Mouse (Mus musculus): Measurements from ENCODE around the gene Clmp.
"Not testable (repeated sequence)": the region's sequence is repeated elsewhere in the genome, so short reads cannot be mapped to it uniquely, and the experiment has no call there.

Gene Clmp

DNA sequence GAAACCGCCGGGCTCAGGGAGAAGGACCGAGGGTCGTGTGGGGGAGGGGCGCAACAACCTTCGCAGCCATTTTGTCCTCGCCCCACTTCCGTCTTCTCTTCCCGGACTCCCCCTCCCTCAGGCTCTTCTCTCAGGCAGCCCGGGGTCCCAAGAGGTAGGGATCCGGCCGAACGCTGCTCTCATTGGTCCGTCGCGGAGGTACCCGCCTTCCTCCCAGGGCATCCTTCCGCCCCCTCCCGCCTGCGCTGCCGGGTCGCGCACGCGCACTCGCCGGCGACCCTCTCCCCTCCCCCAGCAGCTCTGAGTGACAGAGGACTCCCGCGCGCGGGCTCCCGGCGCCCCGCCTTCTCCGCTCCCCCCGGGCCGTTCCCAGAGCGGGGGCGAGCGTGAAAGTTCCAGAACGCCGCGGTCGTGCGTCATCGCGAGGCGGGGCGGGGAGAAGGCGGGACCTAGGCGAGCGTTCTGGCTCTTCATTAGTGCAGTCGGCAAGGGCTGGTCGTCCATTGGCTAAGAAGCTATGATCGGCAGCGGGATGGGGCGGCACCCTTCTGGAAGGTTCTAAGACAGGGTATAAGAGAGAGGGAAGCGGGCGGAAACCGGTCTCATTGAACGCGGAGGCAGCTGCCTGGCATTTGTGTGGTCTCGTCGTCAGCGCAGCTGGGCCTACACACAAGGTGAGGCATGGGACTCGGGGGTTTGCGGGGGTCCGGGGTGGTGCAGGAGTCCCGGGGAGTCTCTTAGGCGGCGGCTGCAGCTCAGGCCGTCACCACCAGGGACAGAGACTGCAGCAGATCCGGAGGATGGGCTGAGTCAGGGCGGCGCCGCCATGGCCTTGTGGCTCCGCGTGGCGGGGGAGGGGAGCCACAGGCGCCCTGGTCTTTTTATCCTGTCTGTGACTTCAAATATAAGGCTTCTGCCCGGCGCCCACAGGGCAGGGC is 115.2 kb downstream of the Clmp start, which contains the start of gene Hspa8:
Gene Hspa8, plus strand, starts transcription at position 310 of the 938 bp plus-strand sequence.
- peak; percentile 100 for DNase-seq (ENCODE audit: inconsistent ontology term)

GRCm38 (mm10) chr9:40801614-40802532 is 116.1 kb downstream of the Clmp start:
- peak; percentile 59 for DNase-seq (ENCODE audit: inconsistent ontology term)

DNA sequence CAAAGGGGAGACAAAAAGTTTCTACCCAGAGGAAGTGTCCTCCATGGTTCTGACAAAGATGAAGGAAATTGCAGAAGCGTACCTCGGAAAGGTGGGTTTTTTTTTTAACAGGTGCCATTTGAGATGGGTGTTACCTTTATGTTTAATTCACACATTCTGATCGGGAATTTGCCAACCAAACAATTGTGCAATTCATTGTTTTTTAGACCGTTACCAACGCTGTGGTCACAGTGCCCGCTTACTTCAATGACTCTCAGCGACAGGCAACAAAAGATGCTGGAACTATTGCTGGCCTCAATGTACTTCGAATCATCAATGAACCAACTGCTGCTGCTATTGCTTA is 116.7 kb downstream of the Clmp start:
- DNase-seq (ENCODE audit: inconsistent ontology term), result not testable (repeated sequence)

DNA sequence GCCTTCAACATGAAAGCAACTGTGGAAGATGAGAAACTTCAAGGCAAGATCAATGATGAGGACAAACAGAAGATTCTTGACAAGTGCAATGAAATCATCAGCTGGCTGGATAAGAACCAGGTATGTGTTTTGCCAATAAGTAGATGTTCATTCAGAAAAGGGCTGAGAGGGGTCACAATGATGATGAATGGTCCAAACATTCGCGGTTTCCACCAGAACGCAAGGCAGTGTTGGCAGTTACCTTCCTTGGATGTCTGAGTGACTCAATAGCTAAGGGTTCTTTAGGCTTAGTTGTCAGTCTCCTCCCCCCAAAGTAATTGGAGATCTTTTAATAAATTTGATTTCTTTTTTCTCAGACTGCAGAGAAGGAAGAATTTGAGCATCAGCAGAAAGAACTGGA is 118.8 kb downstream of the Clmp start:
- not testable (repeated sequence) for DNase-seq (ENCODE audit: inconsistent ontology term)

GRCm38 (mm10) chr9:40805263-40805662 is 119.5 kb downstream of the Clmp start:
- no peak for DNase-seq (ENCODE audit: inconsistent ontology term)

DNA sequence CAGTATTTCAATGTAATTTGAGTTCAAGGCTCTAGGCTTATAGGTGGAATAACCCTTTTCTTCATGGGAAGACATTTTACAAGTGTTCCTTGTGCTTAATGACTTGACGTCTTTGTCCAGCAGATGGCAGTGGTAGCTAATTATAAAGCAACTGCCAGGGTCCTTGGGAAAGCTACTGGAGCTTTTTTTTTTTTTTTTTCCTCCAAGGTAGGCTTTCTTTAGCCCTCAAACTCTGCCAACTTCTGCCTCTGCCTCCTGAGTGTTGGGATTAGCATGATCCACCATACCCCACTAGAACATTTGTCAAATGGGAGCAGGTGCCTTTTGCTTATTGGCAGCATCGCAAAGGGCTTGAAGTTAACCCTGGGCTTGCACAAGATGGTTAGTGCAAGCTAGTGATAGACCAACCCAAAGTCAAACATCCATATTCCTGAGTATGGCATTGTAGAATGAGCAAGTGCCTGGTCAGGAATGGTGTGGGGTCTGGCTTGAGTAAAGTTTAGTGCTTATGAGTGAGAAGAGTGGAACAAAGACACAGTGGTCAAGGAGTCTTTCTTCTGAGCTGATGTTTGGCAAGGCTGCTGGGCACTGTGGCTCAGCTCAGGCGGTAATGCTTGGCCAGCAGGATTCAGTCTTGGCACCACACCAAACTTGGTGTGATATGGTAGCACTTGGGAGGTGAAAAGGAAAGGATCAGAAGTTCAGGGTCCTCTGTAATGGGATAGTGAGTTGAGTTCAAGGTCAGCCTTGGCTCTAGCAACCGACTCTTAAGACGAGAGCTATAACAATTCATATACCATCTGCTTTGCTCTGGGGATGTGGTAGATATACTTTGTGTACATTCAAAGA is 120.9 kb downstream of the Clmp start:
- DNase-seq (ENCODE audit: inconsistent ontology term), result no peak

DNA sequence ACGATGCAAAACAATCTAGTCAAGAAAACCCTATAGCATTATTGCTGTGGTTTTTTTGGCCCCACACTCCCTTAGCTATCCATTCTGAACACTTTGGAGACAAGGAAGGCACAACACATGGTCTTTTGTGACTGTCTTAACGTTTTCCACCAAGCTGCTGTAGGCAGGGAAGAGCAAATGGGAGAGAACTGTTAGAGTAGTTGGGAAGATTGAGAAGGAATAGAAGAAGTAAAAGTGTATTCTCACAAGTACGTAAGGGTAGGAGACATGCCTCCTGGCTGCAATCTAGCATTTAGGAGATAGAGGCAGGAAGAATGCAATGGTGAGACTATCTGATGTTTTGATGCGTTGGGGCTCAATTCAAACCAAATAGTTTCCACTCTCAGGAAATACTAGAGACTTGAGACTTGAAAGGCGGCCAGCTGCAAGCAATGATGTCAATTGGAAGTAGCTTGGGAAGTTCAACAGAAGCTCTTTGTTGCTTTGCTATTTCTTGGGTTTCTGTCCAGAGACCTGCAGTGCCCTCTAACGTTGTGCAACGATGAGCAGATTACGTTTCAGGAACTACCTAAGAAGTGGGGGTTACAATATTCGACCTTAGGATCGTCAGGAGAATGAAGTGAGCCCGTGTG is 121.6 kb downstream of the Clmp start:
- DNase-seq (ENCODE audit: inconsistent ontology term), result peak; percentile 79

DNA sequence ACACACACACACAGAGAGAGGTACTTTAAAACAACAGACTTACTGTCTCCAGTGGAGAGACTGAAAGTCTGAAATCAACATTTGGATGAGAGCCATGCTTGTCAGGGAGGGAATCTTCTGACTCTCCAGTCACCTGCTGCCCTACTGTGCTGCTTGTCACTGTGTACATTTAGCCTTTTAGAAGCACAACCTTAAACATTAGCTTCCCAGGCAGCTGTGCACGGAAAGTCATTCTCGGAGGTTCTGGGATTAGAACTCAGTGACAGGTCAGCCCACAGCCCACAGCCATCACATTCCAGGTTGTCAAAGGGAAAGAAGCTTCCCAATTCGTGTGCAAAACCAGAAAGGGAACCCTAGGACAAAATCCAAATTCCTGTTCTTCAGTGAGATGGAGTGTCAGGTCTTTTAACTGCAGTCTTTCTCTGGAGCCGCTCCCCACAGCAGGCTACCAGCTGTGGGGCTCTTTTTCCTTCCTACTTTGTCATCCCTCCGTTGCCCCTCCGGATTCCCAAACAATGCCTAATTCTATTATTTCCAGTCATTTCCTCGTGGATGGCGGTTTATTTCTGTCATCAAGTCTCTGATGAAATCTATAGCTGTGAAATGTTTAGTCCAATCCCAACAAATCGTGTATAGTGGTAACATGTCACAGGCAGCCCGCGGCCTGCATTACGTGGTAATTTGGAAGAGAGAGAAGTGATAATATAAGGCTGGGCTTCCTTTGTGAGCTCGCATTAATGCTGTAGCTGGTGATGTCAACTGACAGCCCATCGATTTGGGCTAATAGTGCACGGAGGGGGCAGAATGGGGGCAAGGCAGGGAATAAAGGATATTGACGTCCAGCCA is 122.5 kb downstream of the Clmp start:
- peak; percentile 74 for DNase-seq (ENCODE audit: inconsistent ontology term)

DNA sequence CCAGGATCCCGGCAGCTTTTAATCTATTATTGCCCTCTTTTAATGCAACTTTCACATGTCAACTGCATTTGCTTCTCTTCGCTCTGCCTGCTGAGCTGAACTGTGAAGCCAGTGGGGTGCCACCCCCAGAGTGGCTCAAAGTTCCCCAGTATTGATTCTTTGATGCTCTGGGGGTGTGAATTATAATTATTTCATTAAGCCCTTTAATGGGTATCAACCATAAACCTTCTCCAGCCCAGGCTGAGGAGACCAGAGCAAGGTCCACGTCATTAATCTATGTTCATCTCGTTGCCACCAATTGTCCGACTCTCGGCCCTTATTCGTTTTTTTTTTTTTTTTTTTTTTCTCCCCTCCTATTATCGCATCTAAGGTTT is 123.1 kb downstream of the Clmp start:
- DNase-seq (ENCODE audit: inconsistent ontology term), result no peak

GRCm38 (mm10) chr9:40811860-40812259 is 126.1 kb downstream of the Clmp start:
- DNase-seq (ENCODE audit: inconsistent ontology term), result no peak

DNA sequence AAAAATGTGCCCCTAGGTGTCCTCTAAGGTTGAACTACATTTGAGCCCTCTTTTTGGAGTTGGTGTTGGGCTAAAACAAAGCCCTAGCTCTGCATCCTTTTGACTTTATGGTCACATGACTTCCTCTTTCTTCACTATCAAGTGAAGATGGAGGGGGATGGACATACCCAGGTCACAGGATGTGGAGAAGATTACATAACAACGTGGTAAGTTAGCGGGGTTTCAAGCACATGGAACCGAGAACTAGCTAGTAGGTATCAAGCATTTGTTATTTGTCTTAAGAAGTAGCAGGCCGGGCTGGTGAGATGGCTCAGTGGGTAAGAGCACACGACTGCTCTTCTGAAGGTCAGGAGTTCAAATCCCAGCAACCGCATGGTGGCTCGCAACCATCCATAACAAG is 128.3 kb downstream of the Clmp start:
- no peak for DNase-seq (ENCODE audit: inconsistent ontology term)

DNA sequence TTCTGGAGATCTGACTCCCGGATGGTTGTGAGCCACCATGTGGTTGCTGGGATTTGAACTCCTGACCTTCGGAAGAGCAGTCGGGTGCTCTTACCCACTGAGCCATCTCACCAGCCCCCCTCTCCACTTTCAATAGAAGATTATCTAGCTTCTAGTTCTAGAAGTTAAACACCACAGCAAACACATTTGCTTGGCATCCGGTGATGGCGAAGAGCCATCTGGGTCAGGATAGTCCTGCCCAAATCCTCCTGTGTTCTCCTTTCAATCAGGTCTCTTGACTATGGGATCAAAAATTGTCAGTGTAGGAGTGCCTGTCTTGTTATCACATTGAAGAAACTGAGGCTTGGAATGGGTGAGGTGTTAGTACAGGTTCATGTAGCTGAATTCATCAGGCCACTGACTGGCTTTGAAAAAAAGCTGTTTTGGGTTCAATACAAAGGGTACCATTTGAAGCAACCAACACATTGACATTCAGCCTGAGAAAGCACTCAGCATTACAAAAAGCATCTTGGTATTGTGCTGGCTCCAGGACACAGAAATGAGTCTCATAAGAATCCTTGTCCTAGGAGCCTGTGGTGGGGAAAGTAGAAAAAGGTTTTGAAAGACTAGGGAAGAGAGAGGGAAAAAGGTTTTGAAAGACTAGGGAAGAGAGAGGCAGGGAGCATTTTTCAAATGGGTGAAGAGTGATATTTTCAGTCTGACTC is 131.7 kb downstream of the Clmp start:
- no peak for DNase-seq (ENCODE audit: inconsistent ontology term)

- DNase-seq (ENCODE audit: inconsistent ontology term), result no peak
Observed at GRCm38 (mm10) chr9:40825601-40826000, 139.8 kb downstream of the Clmp start.

GRCm38 (mm10) chr9:40827366-40827765 is 141.6 kb downstream of the Clmp start:
- DNase-seq (ENCODE audit: inconsistent ontology term), result no peak

GRCm38 (mm10) chr9:40834569-40834968 is 148.8 kb downstream of the Clmp start:
- DNase-seq (ENCODE audit: inconsistent ontology term), result peak; percentile 51

Measured in Muller cell, postnatal 12 days (primary cell).